Mouse (Mus musculus) C2C12 (cell line): ENCODE results near the gene Eral1.

Source experiments
- CTCF ChIP-seq: IDR thresholded peaks from one replicate; pipeline ENCODE4 v1.5.1; 2011; ENCODE audit not compliant: control insufficient read depth, insufficient read depth, insufficient read length
- USF1 ChIP-seq: IDR thresholded peaks from one replicate; pipeline ENCODE4 v1.6.1; 2011; ENCODE audit warnings: low read depth, mild to moderate bottlenecking, control low read depth, moderate library complexity

- no peak for TF ChIP-seq USF1
- TF ChIP-seq CTCF, result no peak
Measured at GRCm38 (mm10) chr11:78094504-78095143, 14.4 kb upstream of the Eral1 start, which contains the start of gene Fam222b.
